Mouse (Mus musculus) CD4-positive, CD25-positive, alpha-beta regulatory T cell, adult 9 weeks (primary cell): ENCODE results near the gene Il1rl1. TPM values are rescaled to one million over a fixed set of nuclear protein-coding genes. Genes with fewer than 3 reads are reported as not detected.

Experiments used
- polyA plus RNA-seq: library from polyadenylated mRNA; unstranded; fragments of 100-300 nt; shearing (Covaris generic); gene quantifications from one replicate; pipeline ENCODE4 v1.2.1, GENCODE M21; 2017

Gene Il1rl1
- 14.9 TPM for polyA plus RNA-seq

DNA sequence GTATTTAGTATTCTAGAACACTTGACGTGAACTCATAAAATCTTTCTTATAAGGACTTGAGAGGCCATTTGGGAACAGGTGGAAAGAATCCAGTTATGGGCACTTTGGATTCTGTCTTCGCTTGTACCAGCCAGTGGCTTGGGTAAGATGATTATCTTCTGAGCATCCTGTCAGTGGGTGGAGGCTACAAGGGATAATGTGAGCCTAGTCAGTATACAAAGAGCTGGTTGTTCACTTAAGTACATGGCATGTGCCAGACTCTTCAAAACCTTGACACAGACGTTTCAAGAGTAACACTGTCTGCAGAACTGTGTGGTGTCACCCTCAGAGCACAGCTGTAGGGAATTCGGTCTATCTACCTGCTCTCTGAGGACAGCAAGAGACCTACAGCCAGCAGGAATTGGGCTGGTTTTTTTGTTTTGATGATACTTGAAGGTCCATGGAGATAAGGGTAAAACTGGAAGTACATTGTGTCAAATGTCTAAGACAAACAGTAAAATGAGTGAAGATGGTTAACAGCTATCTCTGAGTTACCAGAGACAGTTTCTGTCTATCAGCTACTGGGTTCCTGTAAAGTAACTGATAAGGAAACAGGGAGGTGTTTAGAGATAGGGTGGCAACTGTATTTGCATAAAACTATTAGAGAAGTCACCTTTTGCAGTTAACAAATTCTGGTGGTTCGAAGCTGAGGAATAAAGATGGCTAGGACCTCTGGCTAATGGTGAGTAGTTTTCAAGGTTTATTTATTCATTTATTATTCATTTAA is at the start of gene Il1rl1:
Gene Il1rl1 (plus strand): TSS at position 661 of the 766 bp plus-strand sequence.

DNA sequence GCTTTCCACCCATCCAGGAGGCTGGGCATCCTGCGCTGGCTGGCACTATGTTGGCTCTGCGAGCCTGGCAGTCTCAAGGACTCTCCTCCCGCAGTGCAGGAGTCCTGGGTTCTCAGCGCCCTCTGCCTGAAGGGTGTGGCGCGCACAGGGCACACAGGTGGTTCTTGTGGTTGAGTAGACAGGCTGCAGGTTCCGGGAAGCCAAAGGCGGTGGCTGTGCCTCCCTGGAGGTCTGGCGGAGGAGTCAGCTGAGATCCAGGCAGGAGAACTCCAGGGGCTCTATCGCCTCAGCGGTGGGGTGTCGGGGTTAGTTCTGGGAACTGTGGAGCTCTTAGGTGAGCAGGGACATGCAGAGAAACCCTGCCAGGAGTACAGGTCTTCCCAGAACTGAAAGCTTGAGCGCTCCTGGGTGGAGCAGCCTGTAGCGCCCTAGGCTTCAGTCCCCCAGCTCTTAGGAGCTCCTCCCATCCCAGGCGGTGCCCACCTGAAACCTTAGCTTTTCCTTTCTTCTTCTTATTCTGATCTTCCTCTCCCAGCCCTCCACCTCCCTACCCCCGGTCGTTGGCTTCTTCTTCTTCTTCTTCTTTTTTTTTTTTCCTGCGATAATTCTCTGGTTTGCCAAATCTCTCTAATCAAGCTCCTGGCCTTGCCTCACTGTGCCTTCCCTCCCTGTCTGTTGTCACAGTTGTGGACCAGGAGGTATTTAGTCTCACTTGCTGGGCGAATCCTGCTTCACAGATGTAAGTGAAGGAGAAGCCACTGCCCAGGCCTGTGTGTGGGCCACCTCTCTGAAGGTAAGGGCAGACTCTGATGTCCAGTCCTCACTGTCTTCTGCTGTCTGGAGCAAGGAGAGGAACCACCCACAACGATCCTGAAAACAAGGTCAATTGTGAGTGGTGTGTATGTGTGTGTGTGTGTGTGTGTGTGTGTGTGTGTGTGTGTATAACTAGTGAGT is 36.4 kb downstream of the Il1rl1 start, which contains the start of gene Il18r1:
Gene Il18r1 (plus strand): TSS at position 76 of the 954 bp plus-strand sequence.

Other genes with a start within 250 kb of the Il1rl1 start
- gene Il1r1, start 204.5 kb upstream of the Il1rl1 start, polyA plus RNA-seq, result 1.2 TPM
- 5.6 TPM for gene Il1rl2, start 105.0 kb upstream of the Il1rl1 start, polyA plus RNA-seq
- 36.8 TPM for gene Il18r1, start 36.0 kb downstream of the Il1rl1 start, polyA plus RNA-seq
- 10.7 TPM for gene Il18rap, start 85.8 kb downstream of the Il1rl1 start, polyA plus RNA-seq
- not detected for gene Slc9a4, start 150.5 kb downstream of the Il1rl1 start, polyA plus RNA-seq